Mouse (Mus musculus) embryonic fibroblast, embryonic 13.5 days (primary cell): ENCODE measurements around the gene Olfr701.

Experiments used
- CTCF ChIP-seq: IDR thresholded peaks from 2 replicates; pipeline ENCODE4 v1.5.1; 2011; ENCODE audit warnings: mild to moderate bottlenecking, control low read depth, low read length, moderate library complexity, borderline replicate concordance; ENCODE audit not compliant: insufficient read depth
- POLR2A ChIP-seq: IDR thresholded peaks from 2 replicates; pipeline ENCODE4 v1.6.1; 2011; ENCODE audit warnings: low read depth, mild to moderate bottlenecking, control low read depth, low read length, moderate library complexity

DNA sequence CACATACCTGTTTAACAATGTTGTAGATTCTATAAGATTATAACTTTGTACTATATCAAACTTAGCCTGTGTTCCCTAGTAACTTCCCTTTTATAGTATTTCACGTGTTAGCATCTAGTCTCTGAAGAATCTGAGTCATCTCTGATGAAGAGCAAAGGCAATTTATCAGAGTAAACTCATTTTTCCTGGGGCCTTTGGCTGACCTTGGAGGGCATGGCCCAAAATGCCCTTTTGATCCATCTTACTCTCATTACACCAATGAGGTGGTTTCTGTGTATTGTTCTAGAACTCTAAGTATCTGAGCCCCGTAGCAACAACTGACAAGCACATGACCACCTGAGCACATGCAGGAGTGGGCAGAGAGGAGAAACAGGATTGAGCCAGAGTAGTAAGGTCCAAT lies at the start of gene Olfr701:
- no peak for TF ChIP-seq POLR2A
- TF ChIP-seq CTCF: no peak
